Mouse (Mus musculus) MEL (cell line): ENCODE data around the gene Per2. TPM values are rescaled to one million over a fixed set of nuclear protein-coding genes. Genes with fewer than 3 reads are reported as not detected.

Experiments
- DNase-seq: peaks from one replicate; pipeline ENCODE4 v3.0.0; 2011; ENCODE audit warnings: low read depth, low spot score
- H3K27ac ChIP-seq: 2 replicates; pipeline ENCODE4 v1.5.1; 2012; ENCODE audit warnings: low read depth, mild to moderate bottlenecking, control low read depth, low read length, moderate library complexity; ENCODE audit not compliant: control insufficient read depth
- H3K27me3 ChIP-seq, 2 experiments: fragments of 150-350 bp in 1 of 2; sonication (generic) in 1 of 2; 2 replicates each; pipeline ENCODE4 v1.6.1; 2012; ENCODE audit warnings: low read length in 2 of 2, mild to moderate bottlenecking in 2 of 2, improper control_type of control experiment in 1 of 2, moderate library complexity in 1 of 2; ENCODE audit not compliant: insufficient read depth in 2 of 2, control insufficient read depth in 1 of 2
- H3K36me3 ChIP-seq, 2 experiments: 2 replicates each; pipeline ENCODE4 v1.6.1; 2012 to 2014; ENCODE audit warnings: low read length in 2 of 2, improper control_type of control experiment in 1 of 2, inconsistent platforms in 1 of 2, mild to moderate bottlenecking in 1 of 2; ENCODE audit not compliant: insufficient read depth in 2 of 2, control insufficient read depth in 1 of 2
- H3K4me1 ChIP-seq, 2 experiments: fragments of 150-350 bp in 1 of 2; sonication (generic) in 1 of 2; 2 replicates each; pipeline ENCODE4 v1.6.1; 2012; ENCODE audit warnings: low read length in 2 of 2, improper control_type of control experiment in 1 of 2, mild to moderate bottlenecking in 1 of 2; ENCODE audit not compliant: insufficient read depth in 2 of 2, control insufficient read depth in 1 of 2
- H3K4me3 ChIP-seq, 2 experiments: fragments of 150-350 bp in 1 of 2; sonication (generic) in 1 of 2; 2 replicates each; pipeline ENCODE4 v1.5.1; 2012; ENCODE audit warnings: low read depth in 2 of 2, low read length in 2 of 2, mild to moderate bottlenecking in 2 of 2, moderate library complexity in 2 of 2, control low read depth in 1 of 2, improper control_type of control experiment in 1 of 2; ENCODE audit not compliant: control insufficient read depth in 1 of 2, insufficient read depth in 1 of 2
- H3K79me2 ChIP-seq: 2 replicates; pipeline ENCODE4 v1.6.1; 2012; ENCODE audit warnings: mild to moderate bottlenecking, low read length, moderate library complexity; ENCODE audit not compliant: control insufficient read depth, poor library complexity, insufficient read depth
- H3K9ac ChIP-seq: 2 replicates; pipeline ENCODE4 v1.6.1; 2012; ENCODE audit warnings: low read depth, mild to moderate bottlenecking, control low read depth, low read length, moderate library complexity; ENCODE audit not compliant: control insufficient read depth, poor library complexity, severe bottlenecking
- H3K9me3 ChIP-seq: fragments of 150-350 bp; sonication (generic); replicated peaks from 2 replicates; pipeline ENCODE4 v1.6.1; 2012; ENCODE audit warnings: mild to moderate bottlenecking, low read length, improper control_type of control experiment, moderate library complexity; ENCODE audit not compliant: insufficient read depth
- CHD2 ChIP-seq: IDR thresholded peaks from 2 replicates; pipeline ENCODE4 v1.6.1; 2011; ENCODE audit warnings: low read length, improper control_type of control experiment
- CTCF ChIP-seq, 3 experiments: IDR thresholded peaks in 2 of 3; conservative IDR thresholded peaks in 1 of 3; 2 replicates each; pipeline ENCODE4 v1.5.1; 2011 to 2012; ENCODE audit warnings: low read length in 3 of 3, low read depth in 2 of 3, mild to moderate bottlenecking in 2 of 3, improper control_type of control experiment in 1 of 3, inconsistent platforms in 1 of 3, mixed read lengths in 1 of 3, moderate library complexity in 1 of 3; ENCODE audit not compliant: control insufficient read depth in 1 of 3, insufficient read depth in 1 of 3, poor library complexity in 1 of 3, severe bottlenecking in 1 of 3
- GABPA ChIP-seq: IDR thresholded peaks from 2 replicates; pipeline ENCODE4 v1.6.1; 2012; ENCODE audit warnings: low read depth, mild to moderate bottlenecking, inconsistent platforms, low read length, improper control_type of control experiment, moderate library complexity
- JUND ChIP-seq: IDR thresholded peaks from 2 replicates; pipeline ENCODE4 v1.6.1; 2011; ENCODE audit warnings: low read depth, mild to moderate bottlenecking, improper control_type of control experiment, low read length
- MAFK ChIP-seq: IDR thresholded peaks from 2 replicates; pipeline ENCODE4 v1.6.1; 2011; ENCODE audit warnings: low read depth, mild to moderate bottlenecking, low read length, improper control_type of control experiment, borderline replicate concordance
- MAX ChIP-seq: IDR thresholded peaks from 2 replicates; pipeline ENCODE4 v1.6.1; 2011; ENCODE audit warnings: low read length, improper control_type of control experiment
- MAZ ChIP-seq: IDR thresholded peaks from 2 replicates; pipeline ENCODE4 v1.6.1; 2012; ENCODE audit warnings: low read depth, mild to moderate bottlenecking, inconsistent platforms, low read length, improper control_type of control experiment
- MEF2A ChIP-seq: IDR thresholded peaks from 2 replicates; pipeline ENCODE4 v1.6.1; 2014; ENCODE audit warnings: low read depth, mild to moderate bottlenecking, inconsistent platforms, low read length, improper control_type of control experiment; ENCODE audit not compliant: poor library complexity, insufficient replicate concordance, severe bottlenecking; ENCODE audit errors: extremely low read depth
- MXI1 ChIP-seq: IDR thresholded peaks from 2 replicates; pipeline ENCODE4 v1.6.1; 2011; ENCODE audit warnings: mild to moderate bottlenecking, low read depth, low read length, improper control_type of control experiment
- MYB ChIP-seq: IDR thresholded peaks from 2 replicates; pipeline ENCODE4 v1.6.1; 2011; ENCODE audit warnings: mild to moderate bottlenecking, low read depth, low read length, improper control_type of control experiment
- MYC ChIP-seq: IDR thresholded peaks from 2 replicates; pipeline ENCODE4 v1.6.1; 2011; ENCODE audit warnings: low read depth, mild to moderate bottlenecking, low read length, improper control_type of control experiment, moderate library complexity
- NRF1 ChIP-seq: IDR thresholded peaks from 2 replicates; pipeline ENCODE4 v1.6.1; 2014; ENCODE audit warnings: low read depth, mild to moderate bottlenecking, inconsistent platforms, low read length, improper control_type of control experiment, moderate library complexity; ENCODE audit not compliant: poor library complexity, insufficient read depth, severe bottlenecking
- POLR2AphosphoS5 ChIP-seq: IDR thresholded peaks from 2 replicates; pipeline ENCODE4 v1.6.1; 2012; ENCODE audit warnings: low read depth, borderline replicate concordance, mild to moderate bottlenecking, inconsistent platforms, low read length, moderate library complexity, mixed read lengths
- SIN3A ChIP-seq: IDR thresholded peaks from 2 replicates; pipeline ENCODE4 v1.6.1; 2012; ENCODE audit warnings: low read length, improper control_type of control experiment, inconsistent platforms
- SMC3 ChIP-seq: IDR thresholded peaks from 2 replicates; pipeline ENCODE4 v1.6.1; 2011; ENCODE audit warnings: low read depth, low read length, improper control_type of control experiment
- TBP ChIP-seq: IDR thresholded peaks from 2 replicates; pipeline ENCODE4 v1.8.0; 2011; ENCODE audit warnings: low read depth, low read length, improper control_type of control experiment
- TCF12 ChIP-seq: IDR thresholded peaks from 2 replicates; pipeline ENCODE4 v1.6.1; 2014; ENCODE audit warnings: low read depth, mild to moderate bottlenecking, inconsistent platforms, low read length, improper control_type of control experiment, moderate library complexity
- UBTF ChIP-seq: IDR thresholded peaks from 2 replicates; pipeline ENCODE4 v1.6.1; 2012; ENCODE audit warnings: low read depth, mild to moderate bottlenecking, inconsistent platforms, low read length, improper control_type of control experiment, moderate library complexity, borderline replicate concordance; ENCODE audit not compliant: insufficient read depth
- ZC3H11A ChIP-seq: IDR thresholded peaks from 2 replicates; pipeline ENCODE4 v1.6.1; 2012; ENCODE audit warnings: low read depth, mild to moderate bottlenecking, inconsistent platforms, low read length, improper control_type of control experiment
- ZMIZ1 ChIP-seq: IDR thresholded peaks from 2 replicates; pipeline ENCODE4 v1.6.1; 2012; ENCODE audit warnings: low read depth, mild to moderate bottlenecking, inconsistent platforms, low read length, improper control_type of control experiment, moderate library complexity
- polyA plus RNA-seq, 2 experiments: library from polyadenylated mRNA; stranded (reverse) in 1 of 2; unstranded in 1 of 2; fragments of >175 nt in 1 of 2; fragments of >200 nt in 1 of 2; gene quantifications; 2 replicates each; pipeline versions ENCODE4 v1.2.1 to v1.2.4; 2012; ENCODE audit warnings: low replicate concordance in 2 of 2, low read depth in 1 of 2; ENCODE audit not compliant: insufficient read length in 2 of 2, insufficient read depth in 1 of 2, missing spikeins in 1 of 2
- total RNA-seq: library from RNA; depleted of rRNA; stranded (reverse); fragments of 300-350 nt; gene quantifications from 2 replicates; pipeline ENCODE4 v1.2.3, GENCODE M21; 2012

Per2 gene
- total and polyA plus RNA-seq, 3 experiments: 4.3 to 8.3 TPM; not detected in 1

- TF ChIP-seq JUND: no peak
- no peak for TF ChIP-seq MAFK
- no peak for TF ChIP-seq POLR2AphosphoS5
- TF ChIP-seq MAZ: no peak
- TF ChIP-seq ZC3H11A: no peak
Observed at GRCm38 (mm10) chr1:91459059-91459809, at the start of gene Per2 (continued).

- Histone ChIP-seq H3K27me3 (no peaks in the 10 kb centered on the region), H3K9me3 (no peaks in the 10 kb centered on the region), H3K27ac (no peak overlapping the region), H3K79me2 (no peaks in the 10 kb centered on the region), H3K36me3 (no peaks in the 10 kb centered on the region; a peak in 1 of 4 replicates), H3K4me1 (no peaks in the 10 kb centered on the region), H3K4me3 (no peak overlapping the region), H3K9ac (no peak overlapping the region)
- DNase-seq: no peak
- no peak for TF ChIP-seq SMC3
- no peak for TF ChIP-seq MXI1
- no peak for TF ChIP-seq SIN3A
- no peak for TF ChIP-seq MEF2A
- TF ChIP-seq TCF12: no peak
- TF ChIP-seq MYC: no peak
- no peak for TF ChIP-seq GABPA
- TF ChIP-seq CHD2: no peak
- no peak for TF ChIP-seq MYB
- TF ChIP-seq UBTF: no peak
- TF ChIP-seq MAX: no peak
- TF ChIP-seq NRF1: no peak
- no peak for TF ChIP-seq ZMIZ1
- TF ChIP-seq MAZ: no peak
- TF ChIP-seq CTCF (IDR thresholded peaks at IDR 0.05 in 2 of 3, conservative IDR thresholded peaks at IDR 0.05 in 1 of 3; ENCODE audit: control insufficient read depth in 1 of 3, insufficient read depth in 1 of 3, low read depth in 2 of 3, low read length in 3 of 3, poor library complexity in 1 of 3, severe bottlenecking in 1 of 3): no peak
- no peak for TF ChIP-seq JUND
- TF ChIP-seq TBP: no peak
Observed at GRCm38 (mm10) chr1:91504615-91505014, 45.5 kb upstream of the Per2 start.
